Mouse (Mus musculus) lung, postnatal 36 days (tissue): ENCODE data around the gene Flvcr1.
"Not testable (repeated sequence)": the region's sequence is repeated elsewhere in the genome, so short reads cannot be mapped to it uniquely, and the experiment has no call there.

Experiments
- DNase-seq: peaks from one replicate; pipeline ENCODE4 v3.0.0; 2022; ENCODE audit warnings: mixed read lengths

The Flvcr1 gene

GRCm38 (mm10) chr1:191036554-191037334, 10.8 kb upstream of the Flvcr1 start, which contains the start of gene Spata45:
Gene Spata45, plus strand, starts transcription at chr1:191036639.
- DNase-seq, result no peak

DNA sequence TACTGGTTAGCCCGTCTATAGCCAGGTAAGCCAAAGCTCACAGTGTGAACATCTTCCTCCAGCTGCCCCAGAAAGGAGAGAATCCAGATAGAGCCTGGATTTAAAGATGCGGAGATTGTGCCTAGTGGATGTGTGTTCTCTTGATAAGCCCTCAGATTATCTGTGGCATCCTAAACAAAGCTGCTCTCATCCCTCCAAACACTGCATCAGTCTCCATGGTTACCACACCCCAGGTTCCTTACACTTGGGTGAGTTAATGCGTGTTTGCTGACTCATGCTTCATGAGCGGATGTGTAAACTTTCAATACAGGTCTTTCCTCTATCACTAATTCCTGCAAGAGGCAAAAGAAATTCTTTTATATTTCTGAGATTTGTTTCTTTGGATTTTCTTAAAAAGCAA, 9.7 kb upstream of the Flvcr1 start:
- DNase-seq, result no peak

- peak; percentile 3 for DNase-seq
These were observed 5.0 kb upstream of the Flvcr1 start for GRCm38 (mm10) chr1:191030922-191031425.

DNA sequence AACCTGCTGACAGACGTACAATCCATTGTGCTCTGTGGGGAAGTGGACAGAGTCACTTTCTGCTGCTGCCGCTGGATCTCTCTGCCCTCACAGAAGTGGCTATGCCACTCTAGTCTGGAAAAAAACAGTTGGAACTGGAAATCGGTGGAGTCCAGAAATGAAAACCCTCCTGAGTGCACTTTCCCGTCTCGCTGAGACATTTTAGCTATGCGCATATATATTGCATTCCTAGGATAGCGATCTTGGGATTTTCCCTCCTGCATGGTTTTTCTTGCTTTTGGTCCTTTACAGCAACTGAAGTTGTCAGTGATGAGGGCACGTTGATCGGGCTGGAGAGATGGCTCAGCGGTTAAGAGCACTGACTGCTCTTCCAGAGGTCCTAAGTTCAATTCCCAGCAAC, 4.2 kb upstream of the Flvcr1 start:
- DNase-seq, result no peak

- peak; percentile 22 for DNase-seq
These were observed 644 bp downstream of the Flvcr1 start for GRCm38 (mm10) chr1:191025016-191026012.

- DNase-seq, result not testable (repeated sequence)
These were observed 2.2 kb downstream of the Flvcr1 start for GRCm38 (mm10) chr1:191023806-191024205.

DNA sequence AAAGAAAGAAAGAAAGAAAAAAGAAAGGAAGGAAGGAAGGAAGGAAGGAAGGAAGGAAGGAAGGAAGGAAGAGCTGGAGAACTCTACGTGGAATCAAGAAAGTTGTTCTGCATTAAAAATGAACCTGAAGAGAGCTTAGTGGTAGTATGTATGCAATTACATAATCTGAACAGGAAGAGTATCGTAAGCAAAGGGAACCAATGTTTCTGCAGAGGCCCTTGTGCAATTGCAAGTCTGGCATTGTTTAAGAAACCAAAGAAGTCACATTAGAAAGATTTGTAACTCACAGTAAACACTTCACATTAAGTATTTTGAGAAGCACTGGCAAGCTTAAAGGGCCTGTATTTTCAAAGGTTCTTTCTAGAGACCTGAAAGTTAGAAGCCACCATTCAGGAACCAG, 2.8 kb downstream of the Flvcr1 start:
- peak; percentile 71 for DNase-seq

- no peak for DNase-seq
These were observed 4.9 kb downstream of the Flvcr1 start for GRCm38 (mm10) chr1:191021016-191021415.

DNA sequence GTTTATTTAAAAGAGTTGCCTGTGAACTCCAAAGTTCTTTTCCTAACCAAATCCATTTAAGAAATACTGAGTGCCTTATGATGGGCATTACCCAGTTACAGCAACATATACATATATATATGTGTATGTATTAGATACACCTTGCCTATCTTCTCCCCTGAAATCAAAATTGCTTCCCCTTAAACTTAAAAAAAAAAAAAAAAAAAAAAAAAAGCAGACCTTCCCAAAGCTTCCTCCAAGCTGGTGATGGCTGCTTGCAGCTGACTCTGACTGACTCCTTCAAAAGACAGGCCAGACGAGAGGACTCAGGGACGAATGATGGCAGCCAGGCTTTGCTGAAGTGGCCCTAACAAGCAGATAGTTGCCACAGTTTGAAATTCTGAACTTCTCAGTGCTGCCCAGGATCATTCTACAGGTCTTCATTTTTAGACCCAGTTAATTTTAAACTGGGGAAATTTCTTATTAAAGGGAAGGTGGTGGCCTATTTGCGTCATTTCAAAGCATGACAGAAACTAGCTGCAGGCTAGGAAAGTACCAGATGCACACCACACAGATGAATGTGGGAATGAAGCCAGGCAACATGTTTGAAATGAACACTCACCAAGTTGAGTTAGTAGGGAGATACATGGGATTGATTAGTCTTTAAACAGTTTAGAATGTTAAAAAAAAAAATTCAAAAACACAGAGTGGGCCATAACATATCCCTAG, 5.6 kb downstream of the Flvcr1 start:
- no peak for DNase-seq

- DNase-seq, result no peak
These were observed 6.2 kb downstream of the Flvcr1 start for GRCm38 (mm10) chr1:191019803-191020202.

DNA sequence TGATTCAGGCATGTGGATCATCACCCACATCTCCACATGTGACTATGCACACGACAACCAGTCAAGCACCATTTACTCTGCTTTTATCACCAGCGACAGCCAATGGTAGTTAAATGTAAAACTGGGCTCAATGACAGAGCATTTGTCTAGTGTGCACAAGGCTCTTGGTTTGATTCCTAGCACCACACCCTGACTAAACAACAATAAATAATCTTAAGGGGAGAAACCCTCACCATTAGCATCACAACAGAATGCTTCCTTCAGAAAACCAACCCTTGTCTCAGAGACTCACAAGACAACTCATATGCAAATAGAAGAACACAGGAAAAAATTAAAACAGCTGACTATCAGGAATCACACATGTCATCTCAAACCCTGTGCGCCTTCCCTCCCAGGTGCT, 11.7 kb downstream of the Flvcr1 start:
- no peak for DNase-seq

DNA sequence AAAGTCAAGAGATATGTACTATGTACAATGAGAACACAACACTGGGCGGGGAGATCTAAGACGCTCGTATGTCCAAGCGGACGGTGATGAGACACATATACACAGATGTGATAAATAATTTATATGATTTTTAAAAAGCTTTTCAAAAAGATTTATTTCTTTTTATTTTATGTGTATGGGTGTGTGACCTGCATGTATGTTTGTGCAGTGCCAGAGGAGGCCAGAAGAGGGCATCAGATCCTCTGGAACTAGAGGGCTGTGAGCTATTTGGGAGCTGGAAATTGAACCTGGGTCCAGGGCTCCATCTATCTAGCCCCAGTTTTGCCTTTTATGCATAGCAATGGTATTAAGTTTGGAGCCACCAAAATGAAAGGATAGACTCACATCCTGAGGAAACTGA, 17.3 kb downstream of the Flvcr1 start:
- DNase-seq, result peak; percentile 30

DNA sequence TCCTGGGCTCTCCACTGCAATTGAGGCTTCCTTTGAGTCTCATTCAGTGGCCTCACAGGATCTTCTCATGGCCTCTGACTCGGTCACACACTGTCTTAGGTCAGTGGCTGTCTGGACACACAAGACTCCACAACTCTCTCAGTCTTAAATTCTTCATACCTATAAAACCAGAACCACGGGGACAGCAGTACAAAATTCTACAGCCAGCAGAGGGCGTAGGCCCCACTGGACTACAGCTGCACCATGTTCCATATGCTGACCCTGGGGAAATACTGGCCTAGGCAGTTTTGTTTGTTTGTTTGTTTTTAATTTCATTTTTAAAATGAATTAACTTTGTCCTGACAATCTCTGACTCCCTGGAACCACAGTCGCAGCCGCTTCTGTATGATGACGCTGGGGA, 23.8 kb downstream of the Flvcr1 start:
- peak; percentile 42 for DNase-seq

- DNase-seq, result no peak
These were observed 25.3 kb downstream of the Flvcr1 start for GRCm38 (mm10) chr1:191000686-191001085.

GRCm38 (mm10) chr1:190998027-190998426, 27.9 kb downstream of the Flvcr1 start:
- no peak for DNase-seq

DNA sequence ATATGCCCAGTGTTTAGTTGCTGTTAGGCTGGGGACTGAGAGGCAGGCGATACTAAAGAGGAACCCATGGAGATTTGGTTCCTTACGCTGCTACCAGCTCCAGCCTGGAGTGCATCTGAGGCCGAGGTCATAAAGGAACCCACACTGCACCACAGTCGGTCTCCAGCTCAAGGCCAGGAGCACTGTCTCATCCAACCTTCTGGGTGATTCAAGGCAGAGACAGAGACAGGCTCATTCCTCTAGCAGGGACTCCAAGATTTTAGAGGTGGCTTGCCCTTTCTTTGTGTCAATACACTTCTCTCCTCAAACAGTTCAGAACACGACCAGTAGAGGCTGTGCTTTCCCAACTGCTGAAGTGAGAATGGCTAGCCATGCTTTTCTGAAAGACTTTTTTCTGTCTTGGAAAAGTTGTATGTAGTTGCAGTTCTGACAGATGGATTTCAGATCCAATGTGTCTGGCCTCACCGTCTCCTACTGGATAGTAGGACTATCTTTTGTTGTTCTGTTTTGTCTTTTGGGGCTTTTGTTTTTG, 29.5 kb downstream of the Flvcr1 start:
- no peak for DNase-seq

GRCm38 (mm10) chr1:190995548-190995947, 30.4 kb downstream of the Flvcr1 start:
- DNase-seq, result peak; percentile 16

GRCm38 (mm10) chr1:190989437-190990082, 36.4 kb downstream of the Flvcr1 start:
- DNase-seq, result no peak

- no peak for DNase-seq
These were observed 44.5 kb downstream of the Flvcr1 start for GRCm38 (mm10) chr1:190981412-190981811.

DNA sequence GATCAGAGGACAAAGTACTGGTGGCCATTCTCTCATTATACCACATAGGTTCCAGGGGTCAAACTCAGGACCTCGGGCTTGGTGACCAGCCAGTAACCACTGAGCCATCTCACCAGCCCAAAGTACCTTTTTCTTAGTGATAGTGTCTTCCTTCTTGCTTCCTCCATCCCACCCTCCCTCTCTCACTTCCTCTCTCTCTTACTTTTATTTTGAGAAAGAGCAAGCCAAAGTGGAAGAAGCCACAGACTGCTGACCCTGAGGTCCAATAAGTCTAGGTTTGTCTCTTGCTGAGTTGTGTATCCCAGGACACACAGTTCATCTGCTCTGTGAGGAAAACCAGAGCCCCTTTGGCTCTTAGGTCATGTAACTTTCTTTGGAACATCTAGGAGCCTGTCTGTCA, 45.5 kb downstream of the Flvcr1 start:
- DNase-seq, result no peak

- peak; percentile 85 for DNase-seq
These were observed 46.8 kb downstream of the Flvcr1 start, which contains the start of gene Vash2 for GRCm38 (mm10) chr1:190979100-190979563. Gene Vash2, minus strand, starts transcription at chr1:190979296.
